Mouse (Mus musculus) kidney, embryonic 14.5 days (tissue): ENCODE data around the gene Kcnq2. TPM values are rescaled to one million over a fixed set of nuclear protein-coding genes. Genes with fewer than 3 reads are reported as not detected.
A peak's percentile ranks its signal among the peaks of the same experiment; 100 is the strongest.

Experiments
- ATAC-seq: fragments of 200-750 bp; cut with Nextera tagmentation; 2 replicates; pipeline ENCODE4 v1.8.0; 2017; ENCODE audit warnings: moderate number of reproducible peaks, mild to moderate bottlenecking, moderate TSS enrichment, moderate library complexity; ENCODE audit not compliant: low FRiP score, low TSS enrichment
- H3K27ac ChIP-seq: fragments of 300-500 bp; sonication (generic); 2 replicates; pipeline ENCODE4 v1.5.1; 2014; ENCODE audit warnings: low read depth, mild to moderate bottlenecking, low read length, moderate library complexity, mixed read lengths
- H3K27me3 ChIP-seq: fragments of 300-500 bp; sonication (generic); 2 replicates; pipeline ENCODE4 v1.6.1; 2014; ENCODE audit warnings: mild to moderate bottlenecking, low read length; ENCODE audit not compliant: control insufficient read depth, insufficient read depth
- H3K36me3 ChIP-seq: fragments of 300-500 bp; sonication (generic); 2 replicates; pipeline ENCODE4 v1.6.1; 2014; ENCODE audit warnings: low read length, mixed read lengths; ENCODE audit not compliant: control insufficient read depth, insufficient read depth
- H3K4me1 ChIP-seq: fragments of 300-500 bp; sonication (generic); 2 replicates; pipeline ENCODE4 v1.6.1; 2014; ENCODE audit warnings: low read length, mixed read lengths; ENCODE audit not compliant: control insufficient read depth, insufficient read depth
- H3K4me2 ChIP-seq: fragments of 300-500 bp; sonication (generic); replicated peaks from 2 replicates; pipeline ENCODE4 v1.6.1; 2014; ENCODE audit warnings: low read depth, mild to moderate bottlenecking, low read length
- H3K4me3 ChIP-seq: fragments of 300-500 bp; sonication (generic); 2 replicates; pipeline ENCODE4 v1.5.1; 2014; ENCODE audit warnings: mild to moderate bottlenecking, low read length
- H3K9ac ChIP-seq: fragments of 300-500 bp; sonication (generic); 2 replicates; pipeline ENCODE4 v1.6.1; 2014; ENCODE audit warnings: low read depth, mild to moderate bottlenecking, low read length, moderate library complexity
- H3K9me3 ChIP-seq: fragments of 300-500 bp; sonication (generic); 2 replicates; pipeline ENCODE4 v1.6.1; 2016; ENCODE audit warnings: low read length; ENCODE audit not compliant: control insufficient read depth
- WGBS: fragments of 180-500 bp; shearing (Covaris S2); extraction: QIAGEN DNeasy Blood & Tissue Kit; methylation state at CpG from one replicate; pipeline ENCODE4 v1.1.7; 2014; 5-methylcytosine and 5-hydroxymethylcytosine counted together
- polyA plus RNA-seq: library from polyadenylated mRNA; unstranded; fragments of >200 nt; fragmentation: Nextera tagmentation; extraction: Ambion mirVana; gene quantifications from 2 replicates; pipeline ENCODE4 v1.2.1, GENCODE M21; 2014

Kcnq2 gene
- polyA plus RNA-seq, 1 experiment from 2014 or later: not detected

- 58% methylated on average over 1 of the region's 1 CpGs for WGBS
- H3K9ac ChIP-seq: no peak overlapping the region
Measured at GRCm38 (mm10) chr2:181101626-181102025, 33.5 kb downstream of the Kcnq2 start.

GRCm38 (mm10) chr2:181100087-181100486 lies 35.0 kb downstream of the Kcnq2 start:
- WGBS: 84% methylated on average over 2 of the region's 2 CpGs
- Histone ChIP-seq H3K4me2 (no peak overlapping the region), H3K4me3 (no peak overlapping the region), H3K36me3 (no peaks in the 10 kb centered on the region), H3K27ac (no peak overlapping the region), H3K4me1 (no peaks in the 10 kb centered on the region), H3K9me3 (no peaks in the 10 kb centered on the region), H3K9ac (no peak overlapping the region), H3K27me3 (no peaks in the 10 kb centered on the region)
- ATAC-seq: no peak

More at GRCm38 (mm10) chr2:181101626-181102025, 33.5 kb downstream of the Kcnq2 start:
- H3K27ac ChIP-seq: no peak overlapping the region
- no peaks in the 10 kb centered on the region for H3K9me3 ChIP-seq
- no peaks in the 10 kb centered on the region for H3K36me3 ChIP-seq
- no peak overlapping the region for H3K4me3 ChIP-seq
- no peak overlapping the region for H3K4me2 ChIP-seq
- no peaks in the 10 kb centered on the region for H3K4me1 ChIP-seq
- no peak for ATAC-seq
- H3K27me3 ChIP-seq: no peaks in the 10 kb centered on the region

GRCm38 (mm10) chr2:181090123-181090522 lies 45.0 kb downstream of the Kcnq2 start:
- Histone ChIP-seq H3K36me3 (no peaks in the 10 kb centered on the region), H3K4me1 (no peaks in the 10 kb centered on the region), H3K27me3 (no peaks in the 10 kb centered on the region; the same call in 1 of the 2 replicates), H3K27ac (no peak overlapping the region), H3K4me3 (no peak overlapping the region), H3K4me2 (no peak overlapping the region), H3K9ac (no peak overlapping the region), H3K9me3 (no peaks in the 10 kb centered on the region)
- no peak for ATAC-seq
- 70% methylated on average over 3 of the region's 3 CpGs for WGBS

GRCm38 (mm10) chr2:181084997-181085396 lies 50.1 kb downstream of the Kcnq2 start:
- ATAC-seq: no peak
- WGBS: 70% methylated on average over 8 of the region's 8 CpGs
- no peaks in the 10 kb centered on the region for H3K36me3 ChIP-seq

GRCm38 (mm10) chr2:181083945-181084344 lies 51.2 kb downstream of the Kcnq2 start:
- no peak overlapping the region for H3K27ac ChIP-seq
- no peaks in the 10 kb centered on the region for H3K27me3 ChIP-seq
- 56% methylated on average over 4 of the region's 4 CpGs for WGBS
- no peak overlapping the region for H3K9ac ChIP-seq
- H3K4me1 ChIP-seq: no peaks in the 10 kb centered on the region
- no peaks in the 10 kb centered on the region for H3K36me3 ChIP-seq
- no peak for ATAC-seq
- H3K4me2 ChIP-seq: no peak overlapping the region
- no peak overlapping the region for H3K4me3 ChIP-seq
- H3K9me3 ChIP-seq: no peaks in the 10 kb centered on the region

More at GRCm38 (mm10) chr2:181084997-181085396, 50.1 kb downstream of the Kcnq2 start:
- Histone ChIP-seq H3K9ac (no peak overlapping the region), H3K27ac (no peak overlapping the region), H3K4me1 (no peaks in the 10 kb centered on the region), H3K4me2 (no peak overlapping the region), H3K9me3 (no peaks in the 10 kb centered on the region), H3K27me3 (no peaks in the 10 kb centered on the region), H3K4me3 (no peak overlapping the region)

GRCm38 (mm10) chr2:181080886-181081285 lies 54.2 kb downstream of the Kcnq2 start:
- WGBS: 48% methylated on average over 5 of the region's 5 CpGs
- Histone ChIP-seq H3K4me3 (no peak overlapping the region), H3K9ac (no peak overlapping the region), H3K27ac (no peak overlapping the region), H3K4me1 (no peaks in the 10 kb centered on the region), H3K27me3 (no peaks in the 10 kb centered on the region), H3K9me3 (no peaks in the 10 kb centered on the region), H3K4me2 (no peak overlapping the region), H3K36me3 (no peaks in the 10 kb centered on the region)
- ATAC-seq: no peak

GRCm38 (mm10) chr2:181079518-181079917 lies 55.6 kb downstream of the Kcnq2 start:
- H3K4me1 ChIP-seq: no peaks in the 10 kb centered on the region
- H3K4me2 ChIP-seq: no peak overlapping the region
- no peaks in the 10 kb centered on the region for H3K27me3 ChIP-seq
- H3K9me3 ChIP-seq: no peaks in the 10 kb centered on the region
- no peak for ATAC-seq
- 94% methylated on average over 2 of the region's 2 CpGs for WGBS
- no peak overlapping the region for H3K4me3 ChIP-seq
- H3K36me3 ChIP-seq: no peaks in the 10 kb centered on the region
- no peak overlapping the region for H3K9ac ChIP-seq
- no peak overlapping the region for H3K27ac ChIP-seq

- Histone ChIP-seq H3K4me1 (no peaks in the 10 kb centered on the region), H3K9me3 (no peaks in the 10 kb centered on the region), H3K36me3 (no peaks in the 10 kb centered on the region), H3K27me3 (no peaks in the 10 kb centered on the region), H3K9ac (no peak overlapping the region), H3K4me2 (no peak overlapping the region), H3K4me3 (no peak overlapping the region), H3K27ac (no peak overlapping the region)
- 98% methylated on average over 2 of the region's 2 CpGs for WGBS
- no peak for ATAC-seq
Measured at GRCm38 (mm10) chr2:181078908-181079307, 56.2 kb downstream of the Kcnq2 start.

GRCm38 (mm10) chr2:181075501-181075900 lies 59.6 kb downstream of the Kcnq2 start:
- H3K36me3 ChIP-seq: no peaks in the 10 kb centered on the region
- no peaks in the 10 kb centered on the region for H3K27me3 ChIP-seq
- WGBS: 80% methylated on average over 12 of the region's 12 CpGs
- ATAC-seq: no peak
- H3K4me1 ChIP-seq: no peaks in the 10 kb centered on the region
- H3K4me2 ChIP-seq: no peak overlapping the region
- no peak overlapping the region for H3K4me3 ChIP-seq
- H3K27ac ChIP-seq: no peak overlapping the region
- no peak overlapping the region for H3K9ac ChIP-seq
- no peaks in the 10 kb centered on the region for H3K9me3 ChIP-seq

- Histone ChIP-seq H3K36me3 (no peaks in the 10 kb centered on the region), H3K27me3 (no peaks in the 10 kb centered on the region), H3K9me3 (no peaks in the 10 kb centered on the region), H3K9ac (no peak overlapping the region), H3K27ac (no peak overlapping the region), H3K4me3 (no peak overlapping the region), H3K4me1 (no peaks in the 10 kb centered on the region), H3K4me2 (no peak overlapping the region)
- 0 out of 2 replicates have a peak, but pooled peaks have one; percentile 16 for ATAC-seq
- 3% methylated on average over 1 of the region's 1 CpGs for WGBS
Measured at GRCm38 (mm10) chr2:181072403-181072714, 62.7 kb downstream of the Kcnq2 start.
